Mouse (Mus musculus): ENCODE data around the gene Plekhg3.

DNA sequence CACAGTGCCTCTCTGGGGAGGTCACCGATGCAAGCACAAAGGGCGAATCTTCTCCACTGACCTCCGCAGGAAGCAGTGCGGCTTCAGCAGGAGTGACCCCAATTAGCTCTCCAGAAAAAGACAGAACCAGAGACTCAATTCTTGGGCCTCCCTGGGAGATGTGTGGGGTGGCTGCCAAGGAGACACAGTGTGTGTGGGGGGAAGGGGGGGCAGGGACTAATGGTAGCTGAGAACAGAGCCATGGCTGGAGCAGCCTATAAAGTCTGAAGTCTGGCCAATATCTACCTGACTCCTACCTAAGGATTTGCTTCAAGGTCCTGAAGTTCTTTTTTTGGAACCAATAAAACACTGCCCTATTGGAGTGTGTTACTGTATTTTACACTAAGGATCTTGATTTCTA lies 73.9 kb downstream of the Plekhg3 start:
- no peak for TF ChIP-seq CTCF (IDR thresholded peaks at IDR 0.05)
- TF ChIP-seq EP300 (IDR thresholded peaks at IDR 0.05): no peak
